19 mouse cellular contexts compared by ENCODE assay signal in the genomic region with DNA sequence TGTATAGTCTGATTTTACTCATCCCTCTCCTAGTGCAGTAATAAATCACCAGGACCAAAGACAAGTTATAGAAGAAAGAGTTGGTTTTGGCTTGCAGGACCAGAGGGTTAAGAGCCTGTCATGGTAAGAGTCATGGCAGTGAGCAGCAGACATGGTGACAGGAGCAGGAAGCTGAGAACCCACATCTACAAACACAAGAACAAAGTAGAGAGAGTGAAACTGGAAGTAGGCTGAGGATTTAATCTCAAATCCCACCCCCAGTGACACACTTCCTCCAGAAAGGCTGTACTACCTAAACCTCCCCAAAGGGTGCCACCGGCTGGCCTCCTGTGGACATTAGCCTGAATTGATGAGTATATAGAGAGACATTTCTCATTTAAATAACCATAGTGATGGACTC.
"Had no signal": no experiment of that assay in that cellular context is flagged by ENCODE, and none has a peak within 500 bp of the region (broad histone marks: within the 10 kb centered on the region; RNA-seq: fewer than 3 reads in every experiment).

No protein-coding gene starts in this region.

- H3K9me3 ChIP-seq: kidney, embryonic 15.5 days; limb, embryonic 15.5 days; stomach, embryonic 15.5 days had no signal

- H3K27ac ChIP-seq: limb, embryonic 15.5 days; liver, embryonic 14.5 days; macrophage; stomach, embryonic 15.5 days had no signal

- H3K4me1 ChIP-seq: kidney, embryonic 15.5 days; stomach, embryonic 15.5 days had no signal

- H3K9ac ChIP-seq: kidney, embryonic 15.5 days; limb, embryonic 15.5 days; liver, embryonic 14.5 days; liver, postnatal 0 days; lung, embryonic 14.5 days; stomach, embryonic 15.5 days had no signal

- DNase-seq: kidney, adult 11 months; kidney, adult 8-10 months; left cerebral cortex, postnatal 4 days; liver, postnatal 0 days; lung, embryonic 14.5 days; midbrain, embryonic 14.5 days; right cerebral cortex, adult 18-20 months; right cerebral cortex, postnatal 25 days; spleen, adult 18-20 months; thymus, adult 18-20 months; thymus, postnatal 36 days had no signal

- ATAC-seq: liver, postnatal 0 days; lung, postnatal 0 days had no signal

- H3K4me2 ChIP-seq: kidney, embryonic 15.5 days; limb, embryonic 15.5 days; liver, embryonic 11.5 days; lung, embryonic 14.5 days; midbrain, embryonic 11.5 days; stomach, embryonic 15.5 days had no signal

- H3K36me3 ChIP-seq: kidney, embryonic 15.5 days; limb, embryonic 15.5 days; stomach, embryonic 15.5 days had no signal

- H3K4me3 ChIP-seq: kidney, embryonic 15.5 days; limb, embryonic 15.5 days; stomach, embryonic 15.5 days had no signal

- H3K27me3 ChIP-seq: kidney, embryonic 15.5 days; limb, embryonic 15.5 days; stomach, embryonic 15.5 days had no signal
